Mouse (Mus musculus) left cerebral cortex, adult 6 months (tissue): ENCODE results near the gene Rhox3a. TPM values are rescaled to one million over a fixed set of nuclear protein-coding genes. Genes with fewer than 3 reads are reported as not detected.

Source experiments
- long read RNA-seq, 2 experiments: library from polyadenylated mRNA; unstranded; transcript quantifications; one replicate each; pipeline ENCODE4 v2.0.0; 2019 to 2020
- polyA plus RNA-seq: library from polyadenylated mRNA; unstranded; fragments of <200 nt; fragmentation: Nextera tagmentation; gene quantifications from 2 replicates; pipeline ENCODE4 v1.2.3, GENCODE M21; 2021

Rhox3a gene
- polyA plus RNA-seq: not detected in 2 replicates
- long read RNA-seq, experiment 1: 0 reads
- long read RNA-seq, experiment 2: 0 reads

GRCm38 (mm10) chrX:37249619-37250018, at the start of gene Rhox3a:
Gene Rhox3a (plus strand): TSS chrX:37249919.

GRCm38 (mm10) chrX:37210941-37211340, 38.8 kb upstream of the Rhox3a start, which contains the start of gene Gm9:
Gene Gm9 (minus strand): TSS chrX:37211041.

GRCm38 (mm10) chrX:37222158-37222557, 27.6 kb upstream of the Rhox3a start, which contains the start of gene Rhox1:
Gene Rhox1 (minus strand): TSS chrX:37222258.

DNA sequence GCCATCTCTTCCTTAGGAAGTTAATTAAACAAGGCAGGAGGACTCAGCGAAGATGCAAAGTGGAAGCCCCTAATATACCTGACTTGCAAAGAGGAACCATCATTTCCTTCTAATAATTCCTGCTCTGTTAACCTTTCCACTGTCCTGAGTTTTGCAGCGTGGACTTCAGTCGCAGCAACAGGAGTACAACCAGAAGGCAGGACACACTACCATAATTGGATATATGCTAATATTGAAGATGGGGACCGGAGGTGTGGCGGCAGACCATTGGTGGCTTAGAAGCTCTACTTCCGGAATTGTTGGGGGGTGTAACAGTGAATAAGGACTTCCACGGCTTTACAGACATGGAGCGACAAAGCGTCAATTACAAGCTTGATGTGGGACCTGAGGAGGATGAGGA, 5.0 kb upstream of the Rhox3a start, which contains the start of gene Rhox2a:
Rhox2a (plus strand) TSS at position 301 of the 400 bp plus-strand sequence.

GRCm38 (mm10) chrX:37265038-37265437, 15.3 kb downstream of the Rhox3a start, which contains the start of gene Rhox4a:
Gene Rhox4a (plus strand): TSS chrX:37265338.

Other genes with a start within 250 kb of the Rhox3a start
- not detected in 2 replicates for gene Sowahd, start 201.1 kb upstream of the Rhox3a start, polyA plus RNA-seq
- gene Rpl39, start 164.5 kb upstream of the Rhox3a start, polyA plus RNA-seq: 1,355 and 1,427 TPM in 2 replicates
- 9.1 and 9.4 TPM in 2 replicates for gene Upf3b, start 139.6 kb upstream of the Rhox3a start, polyA plus RNA-seq
- gene Nkap, start 123.1 kb upstream of the Rhox3a start, polyA plus RNA-seq: 7.7 and 7.9 TPM in 2 replicates
- gene Akap14, start 81.1 kb upstream of the Rhox3a start, polyA plus RNA-seq: 0.08 TPM in 1 of 2 replicates, not detected in the other
- 1,185 and 1,422 TPM in 2 replicates for gene Ndufa1, start 58.8 kb upstream of the Rhox3a start, polyA plus RNA-seq
- 12.6 and 16.1 TPM in 2 replicates for gene Rnf113a1, start 58.7 kb upstream of the Rhox3a start, polyA plus RNA-seq
- not detected in 2 replicates for gene Gm9, start 38.9 kb upstream of the Rhox3a start, polyA plus RNA-seq
- gene Rhox1, start 27.7 kb upstream of the Rhox3a start, polyA plus RNA-seq: not detected in 2 replicates
- gene Rhox2a, start 4.9 kb upstream of the Rhox3a start, polyA plus RNA-seq: not detected in 2 replicates
- not detected in 2 replicates for gene Rhox4a, start 15.4 kb downstream of the Rhox3a start, polyA plus RNA-seq
- gene Rhox3a2, start 130.1 kb downstream of the Rhox3a start, polyA plus RNA-seq: not detected in 2 replicates
- not detected in 2 replicates for gene Rhox4a2, start 140.9 kb downstream of the Rhox3a start, polyA plus RNA-seq
- not detected in 2 replicates for gene Rhox2b, start 162.1 kb downstream of the Rhox3a start, polyA plus RNA-seq
- gene Rhox4b, start 182.6 kb downstream of the Rhox3a start, polyA plus RNA-seq: not detected in 2 replicates
- gene Rhox2c, start 203.8 kb downstream of the Rhox3a start, polyA plus RNA-seq: not detected in 2 replicates
- gene Rhox3c, start 208.7 kb downstream of the Rhox3a start, polyA plus RNA-seq: not detected in 2 replicates
- gene Rhox4c, start 230.4 kb downstream of the Rhox3a start, polyA plus RNA-seq: not detected in 2 replicates
- not detected in 2 replicates for gene Rhox2d, start 243.5 kb downstream of the Rhox3a start, polyA plus RNA-seq